Mouse (Mus musculus) G1E (cell line): Measurements from ENCODE around the gene Fam193b.

Experiments used
- CTCF ChIP-seq: IDR thresholded peaks from 2 replicates; pipeline ENCODE4 v1.5.1; 2012; ENCODE audit warnings: low read depth, low read length, inconsistent platforms, mixed read lengths
- GATA1 ChIP-seq: IDR thresholded peaks from 2 replicates; pipeline ENCODE4 v1.6.1; 2012; ENCODE audit warnings: borderline replicate concordance, low read length, inconsistent platforms, mixed read lengths
- GATA2 ChIP-seq: IDR thresholded peaks from 2 replicates; pipeline ENCODE4 v1.6.1; 2012; ENCODE audit warnings: low read depth, low read length, inconsistent platforms, borderline replicate concordance
- TAL1 ChIP-seq: conservative IDR thresholded peaks from 2 replicates; pipeline ENCODE4 v1.6.1; 2012; ENCODE audit warnings: low read depth, low read length, inconsistent platforms, mixed read lengths

GRCm38 (mm10) chr13:55500575-55500974 is 70.3 kb downstream of the Fam193b start:
- TF ChIP-seq CTCF (no peak), GATA1 (no peak), TAL1 (no peak), GATA2 (no peak)
